Mouse (Mus musculus) 3134 (cell line): ENCODE results near the gene Syt15.

Source experiments
- DNase-seq: peaks from one replicate; pipeline ENCODE4 v3.0.0-alpha.2; 2011; ENCODE audit warnings: low spot score; ENCODE audit not compliant: insufficient read length; ENCODE audit errors: extremely low read depth

The Syt15 gene

GRCm38 (mm10) chr14:34219295-34219694 is at the start of gene Syt15:
TSS of gene Syt15 (plus strand) at chr14:34219595.
- no peak for DNase-seq

GRCm38 (mm10) chr14:34171107-34171506 is 48.3 kb upstream of the Syt15 start:
- no peak for DNase-seq

- DNase-seq = no peak
These were observed 40.0 kb upstream of the Syt15 start for GRCm38 (mm10) chr14:34179351-34179750.

GRCm38 (mm10) chr14:34183101-34183500 is 36.3 kb upstream of the Syt15 start:
- no peak for DNase-seq

GRCm38 (mm10) chr14:34188629-34189028 is 30.8 kb upstream of the Syt15 start:
- DNase-seq = no peak

GRCm38 (mm10) chr14:34190361-34190760 is 29.0 kb upstream of the Syt15 start:
- DNase-seq = no peak

- DNase-seq = no peak
These were observed 25.5 kb upstream of the Syt15 start for GRCm38 (mm10) chr14:34193879-34194278.

GRCm38 (mm10) chr14:34195466-34195865 is 23.9 kb upstream of the Syt15 start:
- DNase-seq = no peak

- DNase-seq = no peak
These were observed 22.7 kb upstream of the Syt15 start for GRCm38 (mm10) chr14:34196706-34197105.

- no peak for DNase-seq
These were observed 18.6 kb upstream of the Syt15 start for GRCm38 (mm10) chr14:34200738-34201230.

GRCm38 (mm10) chr14:34201231-34202035 is 18.0 kb upstream of the Syt15 start, which contains the start of gene Gprin2:
TSS of gene Gprin2 (minus strand) at chr14:34201653.
- DNase-seq = no peak

- DNase-seq = no peak
These were observed 11.4 kb upstream of the Syt15 start for GRCm38 (mm10) chr14:34207996-34208395.

GRCm38 (mm10) chr14:34208651-34209050 is 10.7 kb upstream of the Syt15 start:
- DNase-seq = no peak

GRCm38 (mm10) chr14:34209080-34209479 is 10.3 kb upstream of the Syt15 start:
- no peak for DNase-seq

- no peak for DNase-seq
These were observed 9.5 kb upstream of the Syt15 start for GRCm38 (mm10) chr14:34209942-34210341.

GRCm38 (mm10) chr14:34215451-34216127 is 3.8 kb upstream of the Syt15 start:
- no peak for DNase-seq

- no peak for DNase-seq
These were observed 397 bp downstream of the Syt15 start for GRCm38 (mm10) chr14:34219786-34220198.

GRCm38 (mm10) chr14:34220426-34220825 is 1.0 kb downstream of the Syt15 start:
- no peak for DNase-seq

- no peak for DNase-seq
These were observed 2.2 kb downstream of the Syt15 start for GRCm38 (mm10) chr14:34221416-34222077.

- no peak for DNase-seq
These were observed 4.0 kb downstream of the Syt15 start for GRCm38 (mm10) chr14:34223362-34223898.

GRCm38 (mm10) chr14:34225986-34226385 is 6.6 kb downstream of the Syt15 start:
- no peak for DNase-seq
